Mouse (Mus musculus) left cerebral cortex, postnatal 10 days (tissue): Measurements from ENCODE around the gene Spty2d1. TPM values are rescaled to one million over a fixed set of nuclear protein-coding genes. Genes with fewer than 3 reads are reported as not detected.
"Not testable (repeated sequence)": the region's sequence is repeated elsewhere in the genome, so short reads cannot be mapped to it uniquely, and the experiment has no call there.

ENCODE experiments used
- DNase-seq, 2 experiments: peaks; one replicate each; pipeline ENCODE4 v3.0.0; 2021 to 2022; ENCODE audit warnings: low spot score in 2 of 2, mixed read lengths in 1 of 2; ENCODE audit errors: extremely low spot score in 1 of 2
- intact Hi-C: fragments of 180-260 bp; cut with DNase I; formaldehyde crosslinking; loops from one replicate; pipeline ENCODE4 v1.15.1; 2025
- total RNA-seq, 2 experiments: library from RNA; stranded (reverse); gene quantifications; 2 replicates each; pipeline ENCODE4 v1.2.3; 2021

The Spty2d1 gene
- total RNA-seq: 1 to 10 TPM; 8.9 to 9.5 TPM

- intact Hi-C loops: no loop called here
- peak; percentile 99 for DNase-seq
Measured at GRCm38 (mm10) chr7:47008168-47008993, at the start of gene Spty2d1. Gene Spty2d1, minus strand, starts transcription at chr7:47008411.

DNA sequence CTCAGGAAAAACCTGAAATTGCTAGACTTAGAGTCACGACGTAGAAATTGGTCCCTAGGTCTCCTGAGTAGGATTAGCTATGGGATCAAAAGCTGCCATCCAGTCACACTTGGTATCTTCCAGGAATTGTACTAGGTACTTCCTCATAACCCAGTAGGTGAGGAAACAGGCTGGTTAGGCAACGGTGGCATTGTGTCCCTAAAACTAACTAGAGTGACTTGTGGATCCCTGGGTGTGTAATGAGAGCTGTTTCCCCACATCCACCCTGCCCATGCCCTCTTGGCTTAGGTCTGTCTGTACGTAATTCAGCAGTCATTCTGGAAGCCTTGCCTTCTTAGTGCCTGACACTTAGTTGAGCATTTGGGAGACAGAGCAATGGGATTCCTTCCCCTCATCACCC lies 48.1 kb upstream of the Spty2d1 start:
- DNase-seq: no peak
- intact Hi-C loops: no loop called here

GRCm38 (mm10) chr7:47055744-47056143 lies 47.5 kb upstream of the Spty2d1 start:
- peak; percentile 30 to 47 for DNase-seq
- intact Hi-C loops: no loop called here

- DNase-seq: peak in 1 of 2 experiments; percentile 66
- intact Hi-C loops: no loop called here
Measured at GRCm38 (mm10) chr7:47054666-47055065, 46.5 kb upstream of the Spty2d1 start.

GRCm38 (mm10) chr7:47053287-47053686 lies 45.1 kb upstream of the Spty2d1 start:
- intact Hi-C loops: no loop called here

GRCm38 (mm10) chr7:47052276-47052675 lies 44.1 kb upstream of the Spty2d1 start:
- intact Hi-C loops: no loop called here
- peak; percentile 28 to 64 for DNase-seq

More at GRCm38 (mm10) chr7:47053287-47053686, 45.1 kb upstream of the Spty2d1 start:
- peak in 1 of 2 experiments; percentile 48 for DNase-seq

- intact Hi-C loops: no loop called here
- DNase-seq: peak; percentile 59 to 91
Measured at GRCm38 (mm10) chr7:47051404-47052151, 43.4 kb upstream of the Spty2d1 start.

GRCm38 (mm10) chr7:47050766-47051165 lies 42.6 kb upstream of the Spty2d1 start:
- DNase-seq: peak; percentile 38 to 86
- intact Hi-C loops: no loop called here

- intact Hi-C loops: no loop called here
- DNase-seq: peak; percentile 95 to 97
Measured at GRCm38 (mm10) chr7:47050366-47050765, 42.2 kb upstream of the Spty2d1 start, which contains the start of gene Tmem86a. Gene Tmem86a, plus strand, starts transcription at chr7:47050601.

GRCm38 (mm10) chr7:47042823-47043490 lies 34.7 kb upstream of the Spty2d1 start:
- peak in 1 of 2 experiments; percentile 30 for DNase-seq
- intact Hi-C loops: no loop called here

- DNase-seq: peak in 1 of 2 experiments; percentile 17
- intact Hi-C loops: no loop called here
Measured at GRCm38 (mm10) chr7:47042121-47042520, 33.9 kb upstream of the Spty2d1 start.

DNA sequence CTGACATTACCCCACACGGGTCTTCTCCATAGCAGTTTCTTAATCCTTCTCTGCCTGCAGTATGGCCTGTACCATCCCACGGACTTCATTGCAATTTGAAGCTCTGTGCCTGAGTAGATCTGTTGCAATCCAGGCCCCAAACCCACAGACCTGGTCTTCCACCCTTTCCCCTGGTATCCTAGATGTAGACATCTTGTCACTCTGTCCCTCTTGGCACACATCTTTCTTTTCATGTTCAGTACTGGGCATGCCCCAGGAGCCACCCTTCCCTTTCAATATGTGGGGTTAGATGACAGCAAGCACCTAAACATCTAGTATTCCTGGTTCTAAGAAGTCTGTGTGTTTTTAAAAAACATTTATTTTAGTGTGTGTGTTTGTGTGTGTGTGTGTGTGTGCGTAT lies 33.5 kb upstream of the Spty2d1 start:
- intact Hi-C loops: no loop called here
- DNase-seq: no peak

- DNase-seq: peak in 1 of 2 experiments; percentile 8
- intact Hi-C loops: no loop called here
Measured at GRCm38 (mm10) chr7:47035426-47035825, 27.2 kb upstream of the Spty2d1 start.

DNA sequence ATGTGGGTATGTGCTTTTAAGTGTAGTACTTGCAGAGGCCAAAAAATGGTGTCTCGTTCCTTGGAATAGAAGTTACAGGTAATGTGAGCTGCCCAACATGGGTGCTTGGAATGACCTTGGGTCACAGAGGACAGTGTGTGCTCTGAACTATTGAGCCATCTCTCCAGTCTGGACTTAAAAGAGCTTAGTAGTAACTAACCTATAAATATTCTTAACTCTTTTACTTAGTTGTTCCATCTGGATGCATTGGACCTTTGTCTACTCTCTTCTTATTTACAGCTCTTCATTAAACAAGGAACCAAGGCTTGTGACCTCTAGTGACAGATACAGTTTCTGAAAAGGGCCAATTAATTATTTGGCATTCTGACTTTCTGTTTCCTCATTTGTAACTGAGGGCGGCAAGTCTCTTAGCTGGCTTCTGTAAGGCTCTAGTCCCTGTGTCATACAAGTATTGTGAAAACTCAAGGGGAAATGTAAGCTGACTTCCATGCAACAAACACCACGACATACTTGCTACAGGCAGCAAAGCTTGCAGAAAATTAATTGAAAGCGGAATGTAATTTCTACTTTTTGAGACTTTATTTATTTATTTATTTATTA lies 26.7 kb upstream of the Spty2d1 start:
- intact Hi-C loops: no loop called here
- no peak for DNase-seq

- no peak for DNase-seq
- intact Hi-C loops: no loop called here
Measured at GRCm38 (mm10) chr7:47031371-47031770, 23.2 kb upstream of the Spty2d1 start.

GRCm38 (mm10) chr7:47030517-47031193 lies 22.4 kb upstream of the Spty2d1 start:
- intact Hi-C loops: no loop called here
- no peak for DNase-seq

DNA sequence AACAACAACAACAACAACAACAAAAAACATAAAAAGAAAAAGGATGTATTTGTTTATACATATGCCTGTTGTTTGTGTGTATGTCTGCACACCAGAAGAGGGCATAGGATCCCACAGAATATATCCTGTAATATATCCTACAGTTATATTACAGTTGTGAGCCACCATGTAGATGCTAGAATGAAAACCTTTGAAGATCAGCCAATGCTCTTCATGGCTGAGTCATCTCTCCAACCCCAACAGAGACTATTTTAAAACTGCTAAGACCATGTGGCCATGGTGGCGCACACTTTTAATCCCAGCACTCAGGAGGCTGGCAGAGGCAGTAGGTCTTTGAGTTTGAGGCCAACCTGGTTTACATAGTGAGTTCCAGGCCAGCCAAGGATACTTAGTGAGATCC lies 19.3 kb upstream of the Spty2d1 start:
- DNase-seq: no peak
- intact Hi-C loops: no loop called here

GRCm38 (mm10) chr7:47026899-47027298 lies 18.7 kb upstream of the Spty2d1 start:
- intact Hi-C loops, DNase-seq: not testable (repeated sequence)
